Mouse (Mus musculus) 3T3-L1 (cell line): Measurements from ENCODE around the gene Mmel1.

Experiments used
- DNase-seq: peaks from one replicate; pipeline ENCODE4 v3.0.0-alpha.2; 2015; ENCODE audit warnings: low read depth, low spot score

The Mmel1 gene

DNA sequence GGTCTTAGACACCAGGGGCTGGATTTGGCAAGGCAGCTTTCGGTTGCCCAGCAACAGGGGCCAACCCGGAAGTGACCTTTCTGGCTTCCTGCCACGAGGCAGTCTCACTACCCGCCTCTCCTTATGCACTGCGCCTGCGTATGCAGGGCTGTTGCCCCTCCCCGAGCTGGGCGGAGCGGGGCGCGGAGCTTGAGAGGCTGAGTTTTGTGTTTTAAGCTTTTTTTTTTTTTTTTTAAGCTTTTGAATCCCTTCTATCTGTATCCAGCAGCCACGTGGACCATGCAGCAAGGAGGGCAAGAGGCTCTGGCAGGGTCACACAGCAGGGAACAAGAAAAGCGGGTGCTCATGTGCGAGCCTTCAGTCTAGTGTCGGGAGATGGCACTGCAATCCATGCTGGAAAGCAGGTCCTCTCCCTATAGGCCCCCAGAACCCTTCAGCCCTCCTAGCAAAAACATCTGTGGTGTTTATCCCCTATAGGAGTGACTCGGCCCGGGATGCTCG, 5.1 kb upstream of the Mmel1 start:
- DNase-seq, result no peak

- DNase-seq, result no peak
Measured at GRCm38 (mm10) chr4:154864961-154865760, 4.2 kb upstream of the Mmel1 start.

- no peak for DNase-seq
Measured at GRCm38 (mm10) chr4:154866391-154866790, 3.0 kb upstream of the Mmel1 start.

- no peak for DNase-seq
Measured at GRCm38 (mm10) chr4:154867257-154867656, 2.1 kb upstream of the Mmel1 start.

GRCm38 (mm10) chr4:154870721-154871120, 1.3 kb downstream of the Mmel1 start:
- DNase-seq, result no peak

DNA sequence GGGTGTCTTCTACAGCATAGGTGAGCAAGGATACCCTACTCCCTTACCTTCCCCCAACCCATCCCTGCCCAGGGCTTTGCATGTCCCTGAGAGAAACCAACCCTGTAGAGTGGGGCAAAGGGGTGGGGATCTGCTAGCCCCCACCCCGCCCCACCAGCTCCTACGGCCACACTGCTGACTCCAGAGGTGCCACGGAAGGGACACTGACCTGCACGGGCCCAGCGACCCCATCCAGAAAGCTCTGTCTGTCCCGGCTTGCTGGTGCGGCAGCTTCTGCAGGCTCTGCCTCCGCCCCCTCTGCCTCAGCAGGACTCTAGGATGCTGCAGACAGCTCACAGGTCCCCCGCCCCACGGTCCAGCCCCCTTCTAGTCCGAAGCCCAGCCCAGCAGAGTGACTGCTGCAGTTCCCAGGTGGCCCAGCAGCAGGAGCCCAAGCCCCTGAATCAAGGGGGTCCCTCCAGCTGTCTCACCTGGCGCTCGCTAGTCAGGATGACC, 2.4 kb downstream of the Mmel1 start:
- no peak for DNase-seq

DNA sequence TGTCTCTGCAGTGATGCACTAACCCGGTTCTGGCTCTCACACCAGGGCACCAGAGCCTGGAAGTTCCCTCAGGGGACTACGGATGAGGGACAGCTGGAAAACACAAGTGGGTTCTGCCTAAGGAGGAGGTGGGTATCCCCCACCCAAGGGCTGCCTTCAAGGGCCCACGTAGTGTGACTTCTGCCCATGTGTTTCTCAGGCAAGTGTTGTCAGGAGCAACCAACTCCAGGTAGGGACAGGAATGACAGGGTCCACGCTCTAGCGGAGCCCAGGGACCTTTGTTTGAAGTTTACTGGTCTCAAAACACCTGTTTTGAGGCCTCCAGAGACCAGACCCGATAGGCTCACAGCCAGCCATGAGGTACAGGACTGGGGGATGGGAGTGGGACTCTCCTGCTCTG, 3.8 kb downstream of the Mmel1 start:
- no peak for DNase-seq

- peak; percentile 96 for DNase-seq
Measured at GRCm38 (mm10) chr4:154877864-154878548, 8.6 kb downstream of the Mmel1 start.

GRCm38 (mm10) chr4:154880730-154881129, 11.3 kb downstream of the Mmel1 start:
- no peak for DNase-seq

GRCm38 (mm10) chr4:154882014-154882659, 12.8 kb downstream of the Mmel1 start:
- DNase-seq, result no peak

- no peak for DNase-seq
Measured at GRCm38 (mm10) chr4:154885416-154885815, 16.0 kb downstream of the Mmel1 start.

DNA sequence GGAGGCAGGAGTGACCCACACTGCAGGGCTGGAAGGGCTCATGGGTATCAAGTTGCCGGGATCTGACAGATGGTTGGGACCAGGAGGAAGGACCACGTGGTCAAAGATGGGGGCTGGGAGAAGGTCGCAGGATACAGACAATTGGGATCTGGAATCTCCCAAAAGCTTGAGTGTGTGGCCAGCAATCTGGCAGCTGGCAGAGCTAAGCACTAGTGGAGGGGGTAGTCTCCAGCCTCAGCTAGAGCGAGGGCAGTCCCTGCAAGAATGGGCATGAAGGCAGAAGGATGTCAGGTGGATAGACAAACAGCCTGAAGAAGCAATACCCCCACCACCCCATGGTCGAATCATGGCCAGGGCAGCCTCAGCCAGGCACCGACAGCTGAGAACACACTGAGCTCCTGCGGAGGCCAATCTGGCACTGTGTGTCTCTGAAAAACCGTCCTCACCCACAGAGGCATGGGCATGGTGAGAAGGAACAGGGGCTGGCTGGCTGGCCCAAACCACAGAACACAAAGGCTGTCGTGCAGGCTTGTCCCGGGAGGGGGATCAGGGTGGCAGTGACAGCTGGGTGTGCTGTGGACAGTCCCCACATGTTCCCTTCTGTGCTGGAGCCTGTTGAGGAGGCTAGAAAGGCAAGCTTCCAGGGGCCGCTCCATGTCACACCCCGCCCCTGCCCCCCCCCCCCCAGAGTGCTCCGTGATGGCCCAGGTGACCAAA, 17.6 kb downstream of the Mmel1 start:
- DNase-seq, result no peak

DNA sequence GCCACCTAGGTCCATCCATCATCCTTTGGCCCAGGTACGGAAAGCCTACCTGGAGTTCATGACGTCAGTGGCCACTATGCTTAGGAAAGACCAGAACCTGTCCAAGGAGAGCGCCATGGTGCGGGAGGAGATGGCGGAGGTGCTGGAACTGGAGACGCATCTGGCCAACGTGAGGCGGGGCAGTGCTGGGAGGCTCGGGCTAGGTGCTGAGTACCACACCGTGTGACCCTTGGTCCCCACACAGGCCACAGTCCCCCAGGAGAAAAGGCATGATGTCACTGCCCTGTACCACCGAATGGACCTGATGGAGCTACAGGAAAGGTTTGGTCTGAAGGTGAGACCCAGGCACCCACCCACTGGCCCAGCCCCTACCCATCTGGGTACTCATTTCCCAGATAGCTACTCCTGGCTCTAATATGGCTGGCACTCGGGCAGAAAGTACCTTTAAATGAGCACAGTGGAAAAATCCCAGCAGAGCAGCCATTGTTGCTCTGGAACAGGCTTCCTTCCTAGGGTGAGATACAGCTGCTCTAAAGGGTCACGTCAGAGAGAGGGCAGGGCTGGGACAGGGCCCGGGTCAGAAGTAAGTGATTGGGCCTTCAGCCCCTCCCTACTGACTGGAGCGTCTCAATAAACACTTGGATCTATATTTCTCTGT, 18.3 kb downstream of the Mmel1 start:
- no peak for DNase-seq

DNA sequence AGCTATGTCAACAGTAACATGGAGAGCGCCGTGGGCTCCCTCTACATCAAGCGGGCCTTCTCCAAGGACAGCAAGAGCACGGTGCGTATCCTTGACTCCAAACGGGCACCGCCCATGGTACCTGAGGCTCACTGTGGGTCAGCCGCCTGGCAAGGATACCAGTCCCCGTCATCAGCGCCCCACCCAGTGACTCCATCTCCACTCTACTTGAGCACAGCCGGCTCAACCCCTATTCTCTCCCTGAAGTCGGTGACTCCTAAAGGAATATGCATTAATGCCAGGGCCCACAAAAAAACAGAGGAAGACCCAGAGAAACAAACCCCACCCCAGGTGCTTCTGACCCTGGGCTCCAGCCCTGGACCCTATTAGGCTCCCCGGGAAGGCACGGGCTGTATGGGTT, 21.5 kb downstream of the Mmel1 start:
- DNase-seq, result no peak

DNA sequence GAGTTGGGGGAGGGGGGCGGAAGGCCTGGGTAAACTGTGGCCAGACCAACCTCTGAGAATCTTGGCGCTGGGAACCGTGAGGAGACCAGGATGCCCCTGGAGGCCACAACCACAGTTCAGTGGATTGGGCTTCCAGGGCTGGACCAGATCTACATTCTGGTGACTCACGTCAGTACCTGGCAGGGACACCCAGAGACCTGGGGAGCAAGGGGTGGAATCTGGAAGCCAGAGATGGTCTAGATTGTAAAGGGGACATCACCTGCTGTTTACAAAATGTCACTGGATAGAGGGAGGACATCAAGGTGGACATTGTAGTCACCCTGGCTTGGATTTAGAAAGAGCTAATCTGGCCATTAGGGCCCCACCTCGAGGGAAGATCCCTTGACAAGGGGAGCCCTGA, 26.2 kb downstream of the Mmel1 start:
- no peak for DNase-seq

DNA sequence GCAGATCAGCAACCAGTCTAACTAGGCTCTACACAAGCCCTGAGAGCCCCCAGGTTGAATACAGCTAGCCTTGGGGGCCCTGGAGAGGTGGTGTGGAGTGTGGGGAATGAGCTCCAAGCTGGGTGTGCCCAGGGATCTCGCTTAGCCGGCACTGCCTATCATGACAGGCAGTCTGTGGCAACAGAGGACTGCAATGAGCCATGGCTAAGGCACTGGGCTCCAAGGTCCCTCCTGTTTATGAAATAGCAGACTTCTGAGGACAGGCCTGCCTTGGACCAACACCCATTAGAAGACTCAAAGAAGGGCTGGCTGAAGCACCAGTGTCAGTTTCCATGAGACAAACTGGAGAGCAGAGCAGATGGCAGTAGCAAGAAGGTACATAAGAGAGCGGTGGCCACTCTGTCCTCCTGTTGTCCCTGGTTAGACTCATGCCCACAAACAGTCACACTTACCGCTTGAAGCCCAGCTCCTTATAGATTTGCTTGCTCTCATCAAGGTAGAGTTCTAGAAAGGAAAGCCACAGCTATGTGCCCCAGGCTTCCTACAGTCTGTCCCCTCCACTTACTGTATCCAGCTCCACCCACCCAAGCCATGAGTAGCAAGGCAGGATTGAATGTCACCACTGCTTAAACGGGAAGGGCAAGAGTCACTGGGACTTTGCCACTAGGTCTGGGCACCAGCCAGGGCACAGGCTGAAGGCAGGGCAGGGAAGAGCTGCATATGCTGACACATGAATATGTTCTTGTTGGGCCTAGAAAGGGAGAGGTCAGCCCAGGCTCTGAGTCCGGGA, 28.5 kb downstream of the Mmel1 start:
- DNase-seq, result no peak

- peak; percentile 69 for DNase-seq
Measured at GRCm38 (mm10) chr4:154898506-154899446, 29.4 kb downstream of the Mmel1 start, which contains the start of gene Fam213b. Gene Fam213b, minus strand, starts transcription at chr4:154899135.

- no peak for DNase-seq
Measured at GRCm38 (mm10) chr4:154902371-154902770, 33.0 kb downstream of the Mmel1 start.
